Mouse (Mus musculus) forebrain, embryonic 14.5 days (tissue): ENCODE results near the gene Asna1. TPM values are rescaled to one million over a fixed set of nuclear protein-coding genes. Genes with fewer than 3 reads are reported as not detected.

Experiments
- ATAC-seq: fragments of 200-750 bp; cut with Nextera tagmentation; 2 replicates; pipeline ENCODE4 v1.8.0; 2017; ENCODE audit warnings: mild to moderate bottlenecking, moderate library complexity
- DNase-seq: peaks from one replicate; pipeline ENCODE4 v3.0.0-alpha.2; 2015; ENCODE audit warnings: low spot score
- H3K27ac ChIP-seq: fragments of 300-500 bp; sonication (generic); 2 replicates; pipeline ENCODE4 v1.5.1; 2014; ENCODE audit warnings: low read depth, mild to moderate bottlenecking, control low read depth, low read length, moderate library complexity
- H3K27me3 ChIP-seq: fragments of 300-500 bp; sonication (generic); replicated peaks from 2 replicates; pipeline ENCODE4 v1.6.1; 2014; ENCODE audit warnings: low read length, control low read depth, mixed read lengths; ENCODE audit not compliant: control insufficient read depth, insufficient read depth
- H3K36me3 ChIP-seq: fragments of 300-500 bp; sonication (generic); 2 replicates; pipeline ENCODE4 v1.6.1; 2014; ENCODE audit warnings: low read length, control low read depth; ENCODE audit not compliant: control insufficient read depth, insufficient read depth
- H3K4me1 ChIP-seq: fragments of 300-500 bp; sonication (generic); 2 replicates; pipeline ENCODE4 v1.6.1; 2014; ENCODE audit warnings: antibody characterized with exemption, low read length, control low read depth; ENCODE audit not compliant: control insufficient read depth, insufficient read depth
- H3K4me2 ChIP-seq: fragments of 300-500 bp; sonication (generic); 2 replicates; pipeline ENCODE4 v1.6.1; 2014; ENCODE audit warnings: mild to moderate bottlenecking, control low read depth, low read length
- H3K4me3 ChIP-seq: fragments of 300-500 bp; sonication (generic); 2 replicates; pipeline ENCODE4 v1.5.1; 2014; ENCODE audit warnings: low read depth, low read length, control low read depth
- H3K9ac ChIP-seq: fragments of 300-500 bp; sonication (generic); 2 replicates; pipeline ENCODE4 v1.6.1; 2014; ENCODE audit warnings: mild to moderate bottlenecking, low read length, control low read depth, moderate library complexity
- H3K9me3 ChIP-seq: fragments of 300-500 bp; sonication (generic); replicated peaks from 2 replicates; pipeline ENCODE4 v1.6.1; 2016; ENCODE audit warnings: low read length, control low read depth, mixed read lengths; ENCODE audit not compliant: control insufficient read depth
- WGBS: fragments of 180-500 bp; shearing (Covaris S2); extraction: QIAGEN DNeasy Blood & Tissue Kit; methylation state at CpG from one replicate; pipeline ENCODE4 v1.1.7; 2014; 5-methylcytosine and 5-hydroxymethylcytosine counted together
- polyA plus RNA-seq: library from polyadenylated mRNA; unstranded; fragments of >200 nt; fragmentation: Nextera tagmentation; extraction: Ambion mirVana; gene quantifications from 2 replicates; pipeline ENCODE4 v1.2.1, GENCODE M21; 2014

Gene Asna1
- polyA plus RNA-seq, 1 experiment from 2014 or later = 178 TPM

DNA sequence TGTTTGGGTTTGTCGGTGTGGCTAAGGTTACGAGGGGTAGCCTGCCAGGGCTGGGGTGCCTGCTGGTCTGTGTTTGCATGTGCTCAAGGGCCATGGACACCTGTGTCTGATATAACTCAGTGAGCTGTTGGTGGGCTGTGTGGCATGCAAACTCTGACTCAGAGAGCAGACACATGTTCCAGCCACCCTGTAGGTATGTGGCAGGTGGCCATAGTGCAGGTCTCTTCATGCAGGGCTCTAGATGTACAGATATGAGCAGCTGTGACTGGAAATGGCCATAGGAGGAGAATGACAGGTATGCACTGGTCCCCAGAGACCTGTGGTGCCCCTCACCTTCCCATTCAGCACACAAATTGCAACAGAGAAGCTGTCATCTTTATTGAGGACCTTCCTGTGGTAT, 42.1 kb upstream of the Asna1 start:
- ATAC-seq (no peak), DNase-seq (no peak)
- H3K9ac ChIP-seq = no peak overlapping the region
- peaks cover 3% of the 10 kb centered on the region for H3K4me1 ChIP-seq
- peaks cover 49% of the 10 kb centered on the region for H3K36me3 ChIP-seq
- H3K4me3 ChIP-seq = no peak overlapping the region
- H3K27me3 ChIP-seq = no peaks in the 10 kb centered on the region
- H3K27ac ChIP-seq = no peak overlapping the region
- H3K4me2 ChIP-seq = no peak overlapping the region
- WGBS = 89% methylated on average over 2 of the region's 2 CpGs
- no peaks in the 10 kb centered on the region for H3K9me3 ChIP-seq

DNA sequence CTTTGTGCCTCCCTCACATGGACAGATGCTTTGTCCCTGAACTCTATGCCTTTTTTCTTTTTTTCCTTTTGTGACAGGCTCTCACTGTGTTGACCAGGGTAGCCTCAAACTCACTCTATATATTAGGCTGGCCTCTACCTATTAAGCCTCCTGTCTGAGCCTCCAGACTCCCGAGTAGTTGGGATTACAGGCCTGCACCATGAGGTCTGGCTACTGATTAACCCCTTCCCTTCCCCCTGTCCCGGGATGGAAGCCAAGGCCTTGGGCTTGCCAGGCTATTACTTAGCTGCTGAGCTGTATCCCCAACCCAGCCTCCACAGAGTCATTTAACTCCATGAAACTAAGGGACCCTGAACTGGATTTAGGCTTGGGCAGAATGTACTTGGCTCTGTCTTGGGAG, 40.1 kb upstream of the Asna1 start:
- Histone ChIP-seq H3K4me1 (peaks cover 8% of the 10 kb centered on the region; the same call in 1 of the 2 replicates), H3K27ac (no peak overlapping the region), H3K4me2 (no peak overlapping the region), H3K4me3 (no peak overlapping the region), H3K27me3 (no peaks in the 10 kb centered on the region), H3K36me3 (peaks cover 51% of the 10 kb centered on the region), H3K9me3 (no peaks in the 10 kb centered on the region), H3K9ac (no peak overlapping the region)
- DNase-seq (no peak), ATAC-seq (no peak)
- WGBS = 41% methylated on average over 2 of the region's 2 CpGs

DNA sequence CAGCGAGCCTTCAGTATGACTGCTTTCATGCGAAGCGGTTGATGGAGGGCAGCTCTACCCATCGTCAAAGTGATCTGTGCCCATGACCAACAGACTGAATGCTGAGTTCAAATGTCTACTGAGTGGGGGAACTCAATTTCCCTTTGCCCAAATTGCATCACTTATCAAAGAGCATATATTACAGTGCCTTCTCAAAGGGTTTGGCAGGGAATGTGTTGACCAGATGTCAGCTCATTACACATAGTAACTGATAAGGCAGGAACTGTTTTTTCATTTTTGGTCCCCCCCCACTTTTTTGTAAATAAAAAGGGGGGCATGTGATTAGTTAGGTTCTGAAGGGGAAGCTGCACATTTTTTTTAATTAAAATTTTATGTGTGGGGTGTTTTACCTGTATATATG, 37.5 kb upstream of the Asna1 start:
- Histone ChIP-seq H3K9ac (no peak overlapping the region), H3K36me3 (peaks cover 44% of the 10 kb centered on the region), H3K27me3 (no peaks in the 10 kb centered on the region), H3K4me1 (peaks cover 8% of the 10 kb centered on the region; the same call in 1 of the 2 replicates), H3K4me3 (no peak overlapping the region), H3K4me2 (no peak overlapping the region), H3K9me3 (no peaks in the 10 kb centered on the region), H3K27ac (no peak overlapping the region)
- no peak for ATAC-seq
- DNase-seq = no peak
- 95% methylated on average over 4 of the region's 4 CpGs for WGBS

DNA sequence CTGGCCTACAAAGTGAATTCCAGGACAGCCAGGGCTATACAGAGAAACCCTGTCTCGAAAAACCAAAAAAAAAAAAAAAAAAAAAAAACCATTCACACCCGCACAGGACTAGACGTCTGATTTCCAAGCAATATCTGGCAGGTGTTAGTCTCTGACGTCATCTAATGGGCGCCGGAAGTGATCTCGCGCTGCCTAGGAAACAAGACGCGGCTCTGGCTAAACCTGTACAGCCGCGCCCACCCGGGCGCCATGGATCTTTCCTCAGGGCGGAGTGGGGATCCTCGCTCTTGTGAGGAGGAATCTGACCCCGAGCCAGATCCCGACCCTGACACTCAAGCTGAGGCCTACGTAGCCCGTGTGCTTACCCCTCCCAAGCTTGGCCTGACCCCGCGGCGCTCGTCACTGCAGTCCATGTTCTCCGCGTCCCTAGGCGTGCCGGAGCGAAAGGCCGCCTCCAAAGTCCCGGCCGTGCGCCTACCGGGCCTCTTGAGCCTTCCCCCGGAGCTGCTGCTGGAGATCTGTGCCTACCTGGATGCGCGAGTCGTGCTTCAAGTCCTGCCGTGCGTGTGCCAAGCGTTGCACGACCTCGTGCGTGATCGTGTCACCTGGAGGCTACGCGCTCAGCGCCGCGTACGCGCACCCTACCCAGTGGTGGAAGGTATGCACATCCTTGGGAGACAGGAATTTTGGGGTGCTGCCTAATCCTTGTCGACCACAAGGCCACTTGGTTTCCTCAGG, 35.0 kb upstream of the Asna1 start, which contains the start of gene Fbxw9:
TSS of gene Fbxw9 (plus strand) at position 177 of the 738 bp plus-strand sequence.
- 1% methylated on average over 52 of the region's 53 CpGs for WGBS
- peak; percentile 95 for ATAC-seq

DNA sequence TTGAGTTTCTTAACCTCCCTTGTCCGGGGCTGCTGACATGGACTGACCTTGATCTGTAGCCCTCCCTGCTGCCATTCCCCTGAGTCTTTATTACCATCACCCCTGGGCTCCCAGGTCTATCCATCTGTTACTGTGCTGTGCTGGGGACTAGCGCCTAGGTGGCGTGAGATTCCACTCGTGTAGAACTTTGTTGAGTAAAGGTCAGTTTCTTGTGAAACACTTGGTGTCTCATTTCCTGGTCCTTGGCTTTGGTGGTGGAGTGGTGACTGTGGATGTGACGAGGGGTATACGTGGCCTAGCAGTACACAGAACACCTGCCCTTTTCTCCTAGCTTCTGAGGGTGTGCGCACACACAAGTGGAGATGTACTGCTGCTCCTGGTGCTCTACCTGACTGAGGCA, 32.3 kb upstream of the Asna1 start:
- DNase-seq = no peak
- H3K4me1 ChIP-seq = peaks cover 8% of the 10 kb centered on the region; the same call in 1 of the 2 replicates
- no peaks in the 10 kb centered on the region for H3K27me3 ChIP-seq
- H3K4me2 ChIP-seq = no peak overlapping the region
- H3K27ac ChIP-seq = no peak overlapping the region
- no peaks in the 10 kb centered on the region for H3K9me3 ChIP-seq
- H3K9ac ChIP-seq = no peak overlapping the region
- H3K36me3 ChIP-seq = peaks cover 55% of the 10 kb centered on the region
- WGBS = 85% methylated on average over 7 of the region's 7 CpGs
- no peak for ATAC-seq
- H3K4me3 ChIP-seq = no peak overlapping the region

More for the DNA sequence above, 35.0 kb upstream of the Asna1 start, which contains the start of gene Fbxw9:
- Histone ChIP-seq H3K9me3 (no peaks in the 10 kb centered on the region), H3K4me2 (peak within 1 kb of the TSS; percentile 95), H3K4me3 (peak within 1 kb of the TSS; percentile 75), H3K36me3 (peaks cover 44% of the 10 kb centered on the region), H3K27me3 (no peaks in the 10 kb centered on the region), H3K9ac (peak within 1 kb of the TSS; percentile 74), H3K27ac (peak within 1 kb of the TSS; percentile 50; the same call in 1 of the 2 replicates), H3K4me1 (peaks cover 8% of the 10 kb centered on the region; the same call in 1 of the 2 replicates)
- DNase-seq = peak; percentile 98

DNA sequence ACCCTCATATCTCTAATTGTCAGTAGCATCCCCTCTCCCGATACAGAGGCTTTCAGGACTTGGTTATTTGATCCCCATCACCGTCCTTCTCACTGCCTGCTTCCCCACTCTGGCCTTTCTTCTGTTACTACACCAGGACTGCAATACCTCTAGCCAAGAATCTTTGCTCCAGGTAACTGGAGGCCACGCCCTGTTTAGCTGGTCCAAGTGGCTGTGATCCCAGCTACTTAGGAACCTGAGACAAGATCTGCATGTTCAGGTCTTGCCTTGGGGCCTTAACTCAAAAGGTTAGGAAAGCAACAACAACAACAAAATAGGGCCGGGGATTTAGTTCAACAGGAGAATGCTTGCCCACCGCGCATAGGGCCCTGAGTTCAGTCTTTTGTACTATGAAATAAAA, 18.5 kb upstream of the Asna1 start:
- Histone ChIP-seq H3K27me3 (no peaks in the 10 kb centered on the region), H3K4me2 (no peak overlapping the region), H3K36me3 (peaks cover 85% of the 10 kb centered on the region), H3K27ac (no peak overlapping the region), H3K4me3 (no peak overlapping the region), H3K9ac (no peak overlapping the region), H3K9me3 (no peaks in the 10 kb centered on the region), H3K4me1 (no peaks in the 10 kb centered on the region)
- DNase-seq (no peak), ATAC-seq (no peak)
- WGBS = 93% methylated on average over 6 of the region's 6 CpGs

DNA sequence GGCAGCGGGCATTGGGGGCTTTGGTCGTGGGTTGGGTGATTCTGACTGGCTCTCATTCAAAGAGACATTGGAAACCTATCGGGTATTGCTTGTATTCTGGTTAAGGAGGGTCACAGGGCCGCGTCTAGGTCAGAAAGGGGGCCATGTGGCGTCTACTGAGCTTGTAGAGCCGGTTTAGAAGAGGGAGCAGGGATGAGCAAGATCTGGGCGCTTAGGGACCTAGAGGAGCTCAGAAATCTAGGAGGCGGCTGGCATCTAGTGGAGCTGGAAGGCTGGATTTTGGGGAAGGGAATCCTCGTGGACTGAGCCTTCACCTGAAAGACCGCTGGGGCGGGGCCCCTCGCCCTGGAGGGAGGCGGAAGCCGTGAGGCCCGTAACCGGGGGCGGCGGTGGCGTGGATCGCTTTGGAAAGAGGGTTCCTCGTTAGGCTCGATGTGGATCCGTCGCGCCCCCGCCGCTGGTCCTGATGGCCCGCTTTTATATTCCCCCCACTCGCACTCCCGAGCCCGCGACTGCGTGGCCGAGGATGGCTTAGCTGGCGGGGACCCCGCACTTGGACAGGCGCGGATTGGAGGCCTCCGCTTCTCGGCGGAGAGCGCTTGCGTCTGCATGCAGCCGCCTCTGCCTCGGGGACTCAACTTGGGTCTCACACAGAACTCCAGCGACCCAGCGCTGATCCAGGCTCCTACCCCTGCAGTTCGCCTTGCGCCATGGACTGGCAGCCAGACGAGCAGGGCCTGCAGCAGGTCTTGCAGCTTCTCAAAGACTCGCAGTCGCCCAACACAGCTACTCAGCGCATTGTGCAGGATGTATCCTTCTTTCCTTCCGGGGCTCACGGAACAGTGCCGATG, 12.8 kb upstream of the Asna1 start:
- WGBS = under 1% methylated on average over 51 of the region's 57 CpGs
- peak overlapping the region; percentile 80 for H3K4me3 ChIP-seq
- peak overlapping the region; percentile 93 for H3K9ac ChIP-seq
- H3K9me3 ChIP-seq = no peaks in the 10 kb centered on the region
- ATAC-seq (no peak), DNase-seq (peak; percentile 41)
- H3K4me2 ChIP-seq = peak overlapping the region; percentile 96
- H3K4me1 ChIP-seq = peaks cover 19% of the 10 kb centered on the region; the same call in 1 of the 2 replicates
- H3K36me3 ChIP-seq = peaks cover 33% of the 10 kb centered on the region
- H3K27me3 ChIP-seq = no peaks in the 10 kb centered on the region
- peak overlapping the region; percentile 99 for H3K27ac ChIP-seq

DNA sequence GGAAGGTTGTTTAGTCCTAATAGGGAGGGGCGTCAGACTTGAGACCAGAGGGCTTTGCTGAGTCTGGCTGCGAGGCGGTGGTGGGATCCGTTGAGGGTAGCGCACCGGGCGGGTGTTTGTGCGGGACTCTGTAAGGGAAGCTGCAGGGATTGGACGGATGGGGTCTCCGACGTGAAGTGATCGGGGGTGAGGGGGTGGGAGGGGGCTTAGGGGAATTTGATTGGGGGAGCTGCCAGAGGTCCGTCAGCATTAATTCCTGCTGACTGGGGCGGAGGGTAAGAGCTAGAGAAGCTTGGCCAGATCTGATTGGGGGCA, 12.2 kb upstream of the Asna1 start:
- DNase-seq (peak; percentile 65), ATAC-seq (peak; percentile 62)
- H3K36me3 ChIP-seq = peaks cover 34% of the 10 kb centered on the region
- no peaks in the 10 kb centered on the region for H3K27me3 ChIP-seq
- peak overlapping the region; percentile 96 for H3K4me2 ChIP-seq
- no peaks in the 10 kb centered on the region for H3K9me3 ChIP-seq
- H3K9ac ChIP-seq = peak overlapping the region; percentile 93
- peak overlapping the region; percentile 80 for H3K4me3 ChIP-seq
- WGBS = 0% methylated on average over 14 of the region's 14 CpGs
- H3K4me1 ChIP-seq = peaks cover 19% of the 10 kb centered on the region; the same call in 1 of the 2 replicates
- peak overlapping the region; percentile 99 for H3K27ac ChIP-seq
